Mouse (Mus musculus): Measurements from ENCODE around the gene Slc1a1. TPM values are rescaled to one million over a fixed set of nuclear protein-coding genes. Genes with fewer than 3 reads are reported as not detected.

Gene Slc1a1
- polyA plus RNA-seq, 1 experiment from 2014 or later: 11.4 TPM

GRCm38 (mm10) chr19:28934897-28935296, 100.0 kb downstream of the Slc1a1 start:
- no peaks in the 10 kb centered on the region for H3K36me3 ChIP-seq
- no peak overlapping the region for H3K9ac ChIP-seq
- H3K27me3 ChIP-seq (replicated peaks): no peaks in the 10 kb centered on the region
- H3K9me3 ChIP-seq: no peaks in the 10 kb centered on the region
- H3K4me3 ChIP-seq: no peak overlapping the region
- 94% methylated on average over 3 of the region's 3 CpGs for WGBS
- no peaks in the 10 kb centered on the region for H3K4me1 ChIP-seq
- H3K27ac ChIP-seq: no peak overlapping the region
- no peak for ATAC-seq (ENCODE audit: low FRiP score, low read depth)
- no peak overlapping the region for H3K4me2 ChIP-seq (replicated peaks)

- no peak overlapping the region for H3K4me2 ChIP-seq (replicated peaks)
- H3K4me3 ChIP-seq: no peak overlapping the region
- H3K36me3 ChIP-seq: no peaks in the 10 kb centered on the region
- no peaks in the 10 kb centered on the region for H3K9me3 ChIP-seq
- ATAC-seq (ENCODE audit: low FRiP score, low read depth): no peak
- H3K27me3 ChIP-seq (replicated peaks): no peaks in the 10 kb centered on the region
- H3K4me1 ChIP-seq: no peaks in the 10 kb centered on the region
- H3K27ac ChIP-seq: no peak overlapping the region
- 81% methylated on average over 9 of the region's 9 CpGs for WGBS
- H3K9ac ChIP-seq: no peak overlapping the region
Measured at GRCm38 (mm10) chr19:28940135-28940874, 105.5 kb downstream of the Slc1a1 start.

GRCm38 (mm10) chr19:28941271-28941670, 106.4 kb downstream of the Slc1a1 start:
- ATAC-seq (ENCODE audit: low FRiP score, low read depth): no peak
- no peak overlapping the region for H3K27ac ChIP-seq
- WGBS: 79% methylated on average over 4 of the region's 4 CpGs
- no peaks in the 10 kb centered on the region for H3K27me3 ChIP-seq (replicated peaks)
- no peaks in the 10 kb centered on the region for H3K36me3 ChIP-seq
- H3K4me3 ChIP-seq: no peak overlapping the region
- H3K9ac ChIP-seq: no peak overlapping the region
- no peak overlapping the region for H3K4me2 ChIP-seq (replicated peaks)
- H3K9me3 ChIP-seq: no peaks in the 10 kb centered on the region
- H3K4me1 ChIP-seq: no peaks in the 10 kb centered on the region

DNA sequence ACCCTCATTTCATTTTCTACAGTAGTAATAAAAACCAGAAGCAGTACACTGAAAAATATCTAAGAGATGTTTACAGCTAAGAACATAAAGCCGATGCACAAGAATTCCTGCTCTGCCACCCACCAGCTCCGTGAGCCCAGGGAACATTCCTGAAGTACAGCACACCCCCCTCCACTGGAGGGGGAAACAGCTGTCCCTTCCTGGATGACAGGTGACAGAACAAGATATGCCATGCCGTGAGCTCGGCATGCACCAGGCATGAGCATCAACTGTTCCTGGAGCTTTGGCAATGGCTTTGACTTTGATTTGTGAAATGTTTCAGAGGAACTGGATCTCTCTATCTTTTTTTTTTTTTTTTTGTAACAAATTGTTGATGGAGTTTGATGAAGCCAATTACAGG, 111.9 kb downstream of the Slc1a1 start:
- 72% methylated on average over 4 of the region's 4 CpGs for WGBS
- Histone ChIP-seq H3K36me3 (no peaks in the 10 kb centered on the region), H3K27me3 (replicated peaks) (no peaks in the 10 kb centered on the region), H3K9me3 (no peaks in the 10 kb centered on the region), H3K4me2 (replicated peaks) (no peak overlapping the region), H3K9ac (no peak overlapping the region), H3K4me1 (no peaks in the 10 kb centered on the region), H3K4me3 (no peak overlapping the region), H3K27ac (no peak overlapping the region)
- ATAC-seq (ENCODE audit: low FRiP score, low read depth): no peak

DNA sequence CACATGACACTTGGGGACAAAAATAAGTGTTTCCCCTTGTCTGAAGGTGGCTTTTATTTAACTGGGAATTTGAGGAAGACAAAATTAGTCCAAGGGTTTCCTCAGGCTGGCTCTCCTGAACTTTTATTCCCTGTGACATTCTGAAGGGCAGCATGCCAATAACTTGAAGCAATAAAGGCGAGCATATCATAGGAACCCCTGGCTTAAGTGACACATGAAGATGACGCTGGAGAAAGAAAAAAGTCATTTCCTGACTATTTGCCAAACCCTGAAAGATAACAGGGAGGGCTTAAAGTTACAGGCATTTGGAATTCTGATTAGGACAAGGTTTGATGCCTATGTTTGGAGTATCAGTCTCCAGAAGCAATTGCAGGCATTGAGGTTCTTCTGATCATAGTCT, 112.5 kb downstream of the Slc1a1 start:
- H3K27ac ChIP-seq: no peak overlapping the region
- no peak overlapping the region for H3K4me2 ChIP-seq (replicated peaks)
- 78% methylated on average over 2 of the region's 2 CpGs for WGBS
- H3K27me3 ChIP-seq (replicated peaks): no peaks in the 10 kb centered on the region
- no peaks in the 10 kb centered on the region for H3K9me3 ChIP-seq
- no peaks in the 10 kb centered on the region for H3K4me1 ChIP-seq
- H3K36me3 ChIP-seq: no peaks in the 10 kb centered on the region
- no peak for ATAC-seq (ENCODE audit: low FRiP score, low read depth)
- no peak overlapping the region for H3K9ac ChIP-seq
- H3K4me3 ChIP-seq: no peak overlapping the region

DNA sequence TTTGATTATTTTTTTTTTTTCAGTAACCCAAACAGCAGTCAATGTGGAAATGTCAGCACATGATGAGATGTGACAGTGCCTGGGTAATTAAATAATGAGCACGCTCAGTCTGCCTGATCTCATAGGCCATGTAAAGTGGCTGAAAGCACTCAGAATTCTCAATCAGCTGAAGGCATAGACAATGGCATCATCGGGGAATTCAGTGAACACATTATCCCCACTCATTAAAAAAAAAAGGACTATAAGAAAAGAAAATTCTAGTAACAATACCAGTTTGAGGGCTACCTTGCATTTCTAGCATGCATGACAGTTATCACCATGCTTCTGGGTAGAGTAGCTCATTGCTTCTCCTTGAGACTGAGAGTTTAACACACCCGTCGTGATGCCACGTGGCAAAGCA, 116.4 kb downstream of the Slc1a1 start:
- no peaks in the 10 kb centered on the region for H3K36me3 ChIP-seq
- no peak overlapping the region for H3K4me3 ChIP-seq
- no peak for ATAC-seq (ENCODE audit: low FRiP score, low read depth)
- H3K4me2 ChIP-seq (replicated peaks): no peak overlapping the region
- H3K4me1 ChIP-seq: no peaks in the 10 kb centered on the region
- no peak overlapping the region for H3K9ac ChIP-seq
- H3K27ac ChIP-seq: no peak overlapping the region
- no peaks in the 10 kb centered on the region for H3K27me3 ChIP-seq (replicated peaks)
- H3K9me3 ChIP-seq: no peaks in the 10 kb centered on the region
- whole genome bisulfite sequencing: 81% methylated on average over 5 of the region's 5 CpGs

- no peak overlapping the region for H3K27ac ChIP-seq
- H3K4me3 ChIP-seq: no peak overlapping the region
- no peak for ATAC-seq (ENCODE audit: low FRiP score, low read depth)
- WGBS: 58% methylated on average over 3 of the region's 3 CpGs
- H3K36me3 ChIP-seq: no peaks in the 10 kb centered on the region
- H3K4me2 ChIP-seq (replicated peaks): peak overlapping the region; percentile 89
- H3K9me3 ChIP-seq: no peaks in the 10 kb centered on the region
- H3K27me3 ChIP-seq (replicated peaks): no peaks in the 10 kb centered on the region; the same call in 1 of the 2 replicates
- peaks cover 11% of the 10 kb centered on the region for H3K4me1 ChIP-seq
- H3K9ac ChIP-seq: 0 out of 2 replicates have a peak overlapping the region, but pooled peaks have one; percentile 88
Measured at GRCm38 (mm10) chr19:28963113-28963512, 128.3 kb downstream of the Slc1a1 start.

- H3K4me1 ChIP-seq: peaks cover 11% of the 10 kb centered on the region
- H3K36me3 ChIP-seq: no peaks in the 10 kb centered on the region
- peak overlapping the region; percentile 89 for H3K4me2 ChIP-seq (replicated peaks)
- H3K27me3 ChIP-seq (replicated peaks): no peaks in the 10 kb centered on the region; the same call in 1 of the 2 replicates
- no peak overlapping the region for H3K27ac ChIP-seq
- no peaks in the 10 kb centered on the region for H3K9me3 ChIP-seq
- 6% methylated on average over 4 of the region's 4 CpGs for WGBS
- peak overlapping the region; percentile 88 for H3K9ac ChIP-seq
- no peak for ATAC-seq (ENCODE audit: low FRiP score, low read depth)
- H3K4me3 ChIP-seq: peak overlapping the region; percentile 85
Measured at GRCm38 (mm10) chr19:28963513-28963841, 128.6 kb downstream of the Slc1a1 start.

Other genes with a start within 250 kb of the Slc1a1 start
- 1.4 and 1.7 TPM in 2 replicates for gene Glis3, start 155.0 kb upstream of the Slc1a1 start, polyA plus RNA-seq (2016; fragmentation: Nextera tagmentation; extraction: Ambion mirVana)
- gene Plpp6, start 128.9 kb downstream of the Slc1a1 start, polyA plus RNA-seq (2016; fragmentation: Nextera tagmentation; extraction: Ambion mirVana): 9.5 and 10.7 TPM in 2 replicates
- 0.33 and 0.39 TPM in 2 replicates for gene 4430402I18Rik, start 132.8 kb downstream of the Slc1a1 start, polyA plus RNA-seq (2016; fragmentation: Nextera tagmentation; extraction: Ambion mirVana)
- 55.4 and 57.7 TPM in 2 replicates for gene Cdc37l1, start 155.3 kb downstream of the Slc1a1 start, polyA plus RNA-seq (2016; fragmentation: Nextera tagmentation; extraction: Ambion mirVana)
- gene Ak3, start 212.9 kb downstream of the Slc1a1 start, polyA plus RNA-seq (2016; fragmentation: Nextera tagmentation; extraction: Ambion mirVana): 65.1 and 66.3 TPM in 2 replicates

All from neural tube, embryonic 12.5 days (tissue).